Mouse (Mus musculus): ENCODE results near the gene Clec11a. TPM values are rescaled to one million over a fixed set of nuclear protein-coding genes. Genes with fewer than 3 reads are reported as not detected.

The Clec11a gene
- polyA plus RNA-seq, 1 experiment from 2014 or later, result 0.55 TPM

Other genes with a start within 250 kb of the Clec11a start
- gene Klk1b21, start 204.6 kb downstream of the Clec11a start, polyA plus RNA-seq (2016; fragmentation: Nextera tagmentation; extraction: Ambion mirVana), result not detected in 2 replicates
- not detected in 2 replicates for gene Klk1b22, start 194.2 kb downstream of the Clec11a start, polyA plus RNA-seq (2016; fragmentation: Nextera tagmentation; extraction: Ambion mirVana)
- not detected in 2 replicates for gene Klk1b16, start 170.1 kb downstream of the Clec11a start, polyA plus RNA-seq (2016; fragmentation: Nextera tagmentation; extraction: Ambion mirVana)
- not detected in 2 replicates for gene Klk1b24, start 118.7 kb downstream of the Clec11a start, polyA plus RNA-seq (2016; fragmentation: Nextera tagmentation; extraction: Ambion mirVana)
- gene Klk1b3, start 108.7 kb downstream of the Clec11a start, polyA plus RNA-seq (2016; fragmentation: Nextera tagmentation; extraction: Ambion mirVana), result not detected in 2 replicates
- gene Klk1b4, start 99.5 kb downstream of the Clec11a start, polyA plus RNA-seq (2016; fragmentation: Nextera tagmentation; extraction: Ambion mirVana), result not detected in 2 replicates
- gene Klk1b5, start 91.0 kb downstream of the Clec11a start, polyA plus RNA-seq (2016; fragmentation: Nextera tagmentation; extraction: Ambion mirVana), result not detected in 2 replicates
- not detected in 2 replicates for gene Klk1, start 81.5 kb downstream of the Clec11a start, polyA plus RNA-seq (2016; fragmentation: Nextera tagmentation; extraction: Ambion mirVana)
- gene Gm36864, start 70.7 kb downstream of the Clec11a start, polyA plus RNA-seq (2016; fragmentation: Nextera tagmentation; extraction: Ambion mirVana), result 0.08 TPM in 1 of 2 replicates, not detected in the other
- gene 1700028J19Rik, start 60.2 kb downstream of the Clec11a start, polyA plus RNA-seq (2016; fragmentation: Nextera tagmentation; extraction: Ambion mirVana), result 1.8 and 1.9 TPM in 2 replicates
- 64.3 and 66.7 TPM in 2 replicates for gene 2410002F23Rik, start 60.2 kb downstream of the Clec11a start, polyA plus RNA-seq (2016; fragmentation: Nextera tagmentation; extraction: Ambion mirVana)
- not detected in 2 replicates for gene Acp4, start 49.5 kb downstream of the Clec11a start, polyA plus RNA-seq (2016; fragmentation: Nextera tagmentation; extraction: Ambion mirVana)
- gene Gm15517, start 45.5 kb downstream of the Clec11a start, polyA plus RNA-seq (2016; fragmentation: Nextera tagmentation; extraction: Ambion mirVana), result not detected in 2 replicates
- gene Shank1, start 3.4 kb upstream of the Clec11a start, polyA plus RNA-seq (2016; fragmentation: Nextera tagmentation; extraction: Ambion mirVana), result 0.10 and 0.18 TPM in 2 replicates
- gene Syt3, start 77.2 kb upstream of the Clec11a start, polyA plus RNA-seq (2016; fragmentation: Nextera tagmentation; extraction: Ambion mirVana), result 0.05 and 0.11 TPM in 2 replicates
- 0.38 TPM in 1 of 2 replicates, not detected in the other for gene 1700008O03Rik, start 78.9 kb upstream of the Clec11a start, polyA plus RNA-seq (2016; fragmentation: Nextera tagmentation; extraction: Ambion mirVana)
- 0.07 TPM in 1 of 2 replicates, not detected in the other for gene Lrrc4b, start 122.1 kb upstream of the Clec11a start, polyA plus RNA-seq (2016; fragmentation: Nextera tagmentation; extraction: Ambion mirVana)
- 5.5 and 6.4 TPM in 2 replicates for gene Aspdh, start 158.5 kb upstream of the Clec11a start, polyA plus RNA-seq (2016; fragmentation: Nextera tagmentation; extraction: Ambion mirVana)
- 189 and 194 TPM in 2 replicates for gene Josd2, start 161.1 kb upstream of the Clec11a start, polyA plus RNA-seq (2016; fragmentation: Nextera tagmentation; extraction: Ambion mirVana)
- gene Emc10, start 189.6 kb upstream of the Clec11a start, polyA plus RNA-seq (2016; fragmentation: Nextera tagmentation; extraction: Ambion mirVana), result 70.6 and 74.8 TPM in 2 replicates
- 2.8 and 3.3 TPM in 2 replicates for gene Fam71e1, start 189.7 kb upstream of the Clec11a start, polyA plus RNA-seq (2016; fragmentation: Nextera tagmentation; extraction: Ambion mirVana)
- gene Mybpc2, start 217.8 kb upstream of the Clec11a start, polyA plus RNA-seq (2016; fragmentation: Nextera tagmentation; extraction: Ambion mirVana), result not detected in 2 replicates
- 0.08 TPM in 1 of 2 replicates, not detected in the other for gene Spib, start 225.2 kb upstream of the Clec11a start, polyA plus RNA-seq (2016; fragmentation: Nextera tagmentation; extraction: Ambion mirVana)
- 94.2 and 94.3 TPM in 2 replicates for gene Pold1, start 241.9 kb upstream of the Clec11a start, polyA plus RNA-seq (2016; fragmentation: Nextera tagmentation; extraction: Ambion mirVana)
- 51.9 and 54.1 TPM in 2 replicates for gene Nr1h2, start 247.0 kb upstream of the Clec11a start, polyA plus RNA-seq (2016; fragmentation: Nextera tagmentation; extraction: Ambion mirVana)

Measured in liver, embryonic 12.5 days (tissue).